Mouse (Mus musculus): ENCODE measurements around the gene Batf3. TPM values are rescaled to one million over a fixed set of nuclear protein-coding genes. Genes with fewer than 3 reads are reported as not detected.

Gene Batf3
- total and polyA plus RNA-seq, 3 experiments = 42.5 to 50.4 (median 44.7) TPM

DNA sequence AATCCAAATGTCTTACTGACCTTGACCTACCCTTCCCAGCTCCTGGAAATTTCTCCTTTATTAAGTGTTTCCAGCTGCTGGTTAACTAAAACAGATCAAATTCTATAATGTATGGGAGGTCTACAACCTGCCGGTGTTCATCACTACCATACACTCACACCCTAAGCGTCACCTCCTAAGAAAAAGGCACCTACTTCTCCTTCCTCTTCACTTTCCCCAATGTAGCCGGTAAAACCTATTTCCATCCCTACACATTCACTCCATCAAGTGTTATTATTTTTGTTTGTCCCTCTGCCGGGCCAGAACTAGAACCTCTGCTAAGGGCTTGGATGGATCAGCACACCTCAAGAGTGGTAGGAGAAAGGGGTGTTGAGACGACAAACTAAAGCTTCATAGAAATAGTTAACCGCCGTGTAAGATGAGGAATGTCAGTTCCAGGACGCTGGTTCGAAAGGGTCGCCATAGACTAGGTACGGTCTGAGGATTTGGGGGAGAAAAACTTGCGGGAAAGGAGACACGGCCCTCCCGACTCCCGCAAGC lies 35.3 kb upstream of the Batf3 start:
- H3K27ac ChIP-seq (ENCODE audit: insufficient read depth, low read depth) = no peak overlapping the region
- no peak for DNase-seq (ENCODE audit: extremely low read depth)
- peaks cover 9 to 38% of the 10 kb centered on the region in 2 experiments for H3K4me1 ChIP-seq (ENCODE audit: control insufficient read depth in 1 of 2, insufficient read depth in 2 of 2)
- no peaks in the 10 kb centered on the region for H3K9me3 ChIP-seq (replicated peaks; ENCODE audit: low read length)
- H3K27me3 ChIP-seq (replicated peaks) = no peaks in the 10 kb centered on the region
- H3K9ac ChIP-seq (ENCODE audit: insufficient read depth, low read depth) = peak overlapping the region; percentile 86
- H3K4me2 ChIP-seq (ENCODE audit: insufficient read depth, low read depth, poor library complexity, severe bottlenecking) = peak overlapping the region; percentile 68
- H3K79me2 ChIP-seq (replicated peaks; ENCODE audit: control insufficient read depth, extremely low read depth, insufficient read depth, poor library complexity, severe bottlenecking) = peaks cover 32% of the 10 kb centered on the region
- in situ Hi-C loops (cut with MboI; ENCODE audit: low pct_ligation_motif_present, low pct_unique_long_range_greater_than_20kb, low sequenced_read_pairs) = no loop called here
- TF ChIP-seq MAFK (IDR thresholded peaks at IDR 0.05; ENCODE audit: insufficient replicate concordance, low read length) (no peak), E2F4 (IDR thresholded peaks at IDR 0.05; ENCODE audit: insufficient replicate concordance, low read depth, low read length) (no peak), MYC (IDR thresholded peaks at IDR 0.05; ENCODE audit: low read depth, low read length) (no peak), ZKSCAN1 (IDR thresholded peaks at IDR 0.05; ENCODE audit: borderline replicate concordance, low read depth, low read length) (no peak), HCFC1 (IDR thresholded peaks at IDR 0.05; ENCODE audit: low read depth, low read length) (no peak), ZC3H11A (IDR thresholded peaks at IDR 0.05; ENCODE audit: low read depth, low read length) (no peak), ZMIZ1 (IDR thresholded peaks at IDR 0.05; ENCODE audit: low read depth, low read length) (no peak), JUND (conservative IDR thresholded peaks at IDR 0.05; ENCODE audit: low read depth, low read length) (no peak), MXI1 (IDR thresholded peaks at IDR 0.05; ENCODE audit: low read depth, low read length) (no peak), GABPA (IDR thresholded peaks at IDR 0.05; ENCODE audit: insufficient replicate concordance, low read depth, low read length) (no peak), RAD21 (IDR thresholded peaks at IDR 0.05; ENCODE audit: low read depth, low read length) (no peak), NELFE (IDR thresholded peaks at IDR 0.05; ENCODE audit: low read depth, low read length) (no peak), SMC3 (IDR thresholded peaks at IDR 0.05; ENCODE audit: low read depth, low read length) (no peak), ZNF384 (IDR thresholded peaks at IDR 0.05; ENCODE audit: low read depth, low read length) (no peak)
- H3K4me3 ChIP-seq (replicated peaks in 1 of 3; ENCODE audit: low read depth in 2 of 3, low read length in 2 of 3, poor library complexity in 1 of 3) = peak overlapping the region; percentile 85 to 99 (median 97)
- dilution Hi-C loops (cut with MboI; ENCODE audit: extremely low pct_ligation_motif_present, extremely low pct_unique_long_range_greater_than_20kb, low sequenced_read_pairs) = no loop called here
- peaks cover 26 to 44% of the 10 kb centered on the region in 2 experiments for H3K36me3 ChIP-seq (replicated peaks in 1 of 2; ENCODE audit: control insufficient read depth in 1 of 2, insufficient read depth in 1 of 2, low read length in 1 of 2)

DNA sequence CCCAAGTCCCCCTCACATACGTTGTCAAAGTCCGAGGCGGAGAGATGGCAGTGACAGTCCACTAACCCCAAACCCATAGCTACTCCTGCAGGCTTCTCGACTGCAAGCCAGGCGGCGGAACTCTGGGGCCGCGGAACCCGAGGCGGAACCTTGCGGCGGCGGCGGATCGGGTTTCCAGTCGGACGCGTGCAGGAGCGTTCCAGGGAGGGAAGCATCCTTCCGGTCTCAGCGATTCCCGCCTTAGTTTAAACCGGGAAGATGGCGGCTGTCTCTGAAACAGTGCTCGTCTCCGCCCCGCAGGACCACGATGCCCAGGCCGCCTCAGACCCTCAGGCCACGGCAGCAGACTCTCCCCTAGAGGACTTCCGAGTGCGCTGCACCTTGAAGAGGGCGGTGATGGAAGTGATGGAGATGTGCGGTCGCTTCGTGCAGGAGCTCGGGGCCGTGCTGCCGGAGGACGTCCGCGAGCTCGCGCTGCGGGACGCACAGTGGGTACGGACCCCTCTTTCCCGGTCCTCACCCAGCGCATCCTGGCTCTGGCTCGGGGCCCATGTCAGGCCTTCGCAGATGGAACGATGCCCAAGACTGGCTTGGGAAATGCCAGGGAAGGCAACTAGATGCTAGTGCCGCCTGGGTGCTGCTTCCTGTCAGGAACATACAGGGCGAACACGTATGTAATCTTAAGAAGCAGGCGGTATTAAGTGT lies 34.7 kb upstream of the Batf3 start, which contains the start of the genes Tatdn3 and Nsl1:
Tatdn3 (minus strand) TSS at position 152 of the 705 bp plus-strand sequence.
Nsl1 (plus strand) TSS at position 232 of the 705 bp plus-strand sequence.
- H3K27ac ChIP-seq (ENCODE audit: insufficient read depth, low read depth) = peak within 1 kb of the TSS; percentile 58
- TF ChIP-seq UBTF (IDR thresholded peaks at IDR 0.05; ENCODE audit: low read depth, low read length) (peak; percentile 97), NELFE (IDR thresholded peaks at IDR 0.05; ENCODE audit: low read depth, low read length) (peak; percentile 85), BHLHE40 (IDR thresholded peaks at IDR 0.05; ENCODE audit: low read depth, low read length) (no peak; the same call in 1 of the 2 replicates), ZNF384 (IDR thresholded peaks at IDR 0.05; ENCODE audit: low read depth, low read length) (0 out of 2 replicates have a peak, but pooled peaks have one; percentile 10), MXI1 (IDR thresholded peaks at IDR 0.05; ENCODE audit: low read depth, low read length) (peak; percentile 95), POLR2A (IDR thresholded peaks at IDR 0.05; ENCODE audit: low read depth, low read length) (peak; percentile 88), CHD2 (IDR thresholded peaks at IDR 0.05; ENCODE audit: low read length) (peak; percentile 57; the same call in 1 of the 2 replicates), JUND (conservative IDR thresholded peaks at IDR 0.05; ENCODE audit: low read depth, low read length) (no peak), USF1 (IDR thresholded peaks at IDR 0.05; ENCODE audit: low read depth, low read length) (no peak), SMC3 (IDR thresholded peaks at IDR 0.05; ENCODE audit: low read depth, low read length) (no peak), IRF4 (IDR thresholded peaks at IDR 0.05; ENCODE audit: low read depth, low read length) (peak; percentile 87), PAX5 (IDR thresholded peaks at IDR 0.05; ENCODE audit: low read length) (no peak), ZC3H11A (IDR thresholded peaks at IDR 0.05; ENCODE audit: low read depth, low read length) (no peak), POLR2AphosphoS2 (IDR thresholded peaks at IDR 0.05; ENCODE audit: low read depth, low read length) (peak; percentile 61; the same call in 1 of the 2 replicates), CHD1 (IDR thresholded peaks at IDR 0.05; ENCODE audit: low read depth, low read length) (peak; percentile 72; the same call in 1 of the 2 replicates), MYC (IDR thresholded peaks at IDR 0.05; ENCODE audit: low read depth, low read length) (peak; percentile 62), RCOR1 (conservative IDR thresholded peaks at IDR 0.05; ENCODE audit: low read depth, low read length) (peak; percentile 33; the same call in 1 of the 2 replicates), NRF1 (IDR thresholded peaks at IDR 0.05; ENCODE audit: low read depth, low read length) (peak; percentile 65), E2F4 (IDR thresholded peaks at IDR 0.05; ENCODE audit: insufficient replicate concordance, low read depth, low read length) (peak; percentile 98), ZMIZ1 (IDR thresholded peaks at IDR 0.05; ENCODE audit: low read depth, low read length) (peak; percentile 59), JUN (IDR thresholded peaks at IDR 0.05; ENCODE audit: insufficient read depth, low read depth, low read length) (no peak), MAZ (IDR thresholded peaks at IDR 0.05; ENCODE audit: low read depth, low read length) (peak; percentile 78), TCF12 (IDR thresholded peaks at IDR 0.05; ENCODE audit: low read depth, low read length) (peak; percentile 99), GABPA (IDR thresholded peaks at IDR 0.05; ENCODE audit: insufficient replicate concordance, low read depth, low read length) (peak; percentile 19; the same call in 1 of the 2 replicates)

More for the DNA sequence above, 34.7 kb upstream of the Batf3 start, which contains the start of the genes Tatdn3 and Nsl1:
- H3K9ac ChIP-seq (ENCODE audit: insufficient read depth, low read depth) = peak within 1 kb of the TSS; percentile 86
- H3K36me3 ChIP-seq (replicated peaks in 1 of 2; ENCODE audit: control insufficient read depth in 1 of 2, insufficient read depth in 1 of 2, low read length in 1 of 2) = peaks cover 28 to 46% of the 10 kb centered on the region in 2 experiments
- H3K9me3 ChIP-seq (replicated peaks; ENCODE audit: low read length) = no peaks in the 10 kb centered on the region
- H3K79me2 ChIP-seq (replicated peaks; ENCODE audit: control insufficient read depth, extremely low read depth, insufficient read depth, poor library complexity, severe bottlenecking) = peaks cover 33% of the 10 kb centered on the region
- dilution Hi-C loops (cut with MboI; ENCODE audit: extremely low pct_ligation_motif_present, extremely low pct_unique_long_range_greater_than_20kb, low sequenced_read_pairs) = no loop called here
- peak; percentile 86 for DNase-seq (ENCODE audit: extremely low read depth)
- H3K4me2 ChIP-seq (ENCODE audit: insufficient read depth, low read depth, poor library complexity, severe bottlenecking) = peak within 1 kb of the TSS; percentile 96
- no peaks in the 10 kb centered on the region for H3K27me3 ChIP-seq (replicated peaks)
- peak within 1 kb of the TSS; percentile 93 to 99 (median 97) for H3K4me3 ChIP-seq (replicated peaks in 1 of 3; ENCODE audit: low read depth in 2 of 3, low read length in 2 of 3, poor library complexity in 1 of 3)
- H3K4me1 ChIP-seq (ENCODE audit: control insufficient read depth in 1 of 2, insufficient read depth in 2 of 2) = peaks cover 9 to 38% of the 10 kb centered on the region in 2 experiments
- in situ Hi-C loops (cut with MboI; ENCODE audit: low pct_ligation_motif_present, low pct_unique_long_range_greater_than_20kb, low sequenced_read_pairs) = no loop called here
